Mouse (Mus musculus): ENCODE data around the gene Fcer1g. TPM values are rescaled to one million over a fixed set of nuclear protein-coding genes. Genes with fewer than 3 reads are reported as not detected.

The Fcer1g gene
- polyA plus RNA-seq (2017; shearing (Covaris generic)) = 1 to 10 TPM; 1.7 to 4.0 TPM

DNA sequence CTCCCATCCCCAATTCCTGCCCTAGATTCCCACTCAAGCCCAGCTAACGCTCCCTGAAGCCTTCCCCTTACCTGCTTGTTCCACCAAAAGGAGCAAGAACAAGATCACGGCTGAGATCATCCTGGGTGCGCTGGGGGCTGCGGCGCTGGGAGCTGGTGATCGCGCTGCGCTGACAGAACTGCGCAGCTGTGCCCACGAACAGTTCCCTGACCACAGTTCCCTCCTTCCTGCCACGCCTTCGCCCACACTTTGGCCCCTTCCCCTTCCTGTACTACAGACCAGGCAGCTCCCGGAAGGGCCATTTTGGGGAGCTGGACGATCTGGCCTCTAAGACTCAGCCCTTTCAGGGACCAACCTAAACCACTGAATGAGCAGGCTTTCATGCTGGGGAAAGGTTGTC is at the start of gene Fcer1g:
Gene Fcer1g, minus strand, starts transcription at position 240 of the 400 bp plus-strand sequence.
- no peak for ATAC-seq

- ATAC-seq = no peak
These were observed 49.3 kb upstream of the Fcer1g start for GRCm38 (mm10) chr1:171283188-171284160.

DNA sequence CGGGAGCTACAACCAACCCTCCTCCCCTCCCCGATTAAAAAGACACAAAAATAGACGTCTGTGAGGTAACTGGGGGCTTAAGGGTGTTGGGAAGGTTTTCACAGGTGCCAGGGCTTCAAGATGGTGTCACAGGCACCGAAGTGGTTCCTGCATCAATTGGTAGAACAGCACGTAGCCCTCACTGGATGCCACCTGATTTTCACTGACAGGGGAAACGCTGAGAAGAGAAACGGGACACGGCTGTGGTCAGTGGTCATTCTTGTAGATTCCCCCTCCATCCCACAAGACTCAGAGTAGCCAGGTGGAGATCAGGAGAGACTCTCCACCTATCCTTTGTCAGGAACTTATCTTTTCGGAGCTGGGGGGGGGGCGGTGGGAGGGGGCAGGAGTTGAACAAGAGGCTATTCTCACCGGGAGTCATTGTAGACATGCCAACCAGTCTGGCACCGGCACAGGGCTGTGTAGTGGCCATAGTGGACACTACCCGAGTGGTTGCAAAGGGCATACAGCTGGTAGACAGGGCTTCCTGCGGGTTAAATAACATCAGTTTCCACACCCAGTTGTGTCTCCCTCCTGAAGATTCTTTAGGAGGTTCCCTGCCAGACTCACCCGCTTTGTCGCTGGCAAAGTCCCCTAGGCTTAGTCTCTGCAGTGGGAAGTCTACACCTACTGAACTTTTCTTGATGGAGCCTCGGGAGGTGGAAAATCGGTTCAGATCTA is 48.1 kb upstream of the Fcer1g start:
- ATAC-seq = no peak

GRCm38 (mm10) chr1:171281528-171281923 is 47.4 kb upstream of the Fcer1g start:
- peak; percentile 43 for ATAC-seq

- ATAC-seq = peak; percentile 98
These were observed 46.9 kb upstream of the Fcer1g start, which contains the start of gene Ppox for GRCm38 (mm10) chr1:171280916-171281527. Gene Ppox, minus strand, starts transcription at chr1:171281186.

GRCm38 (mm10) chr1:171280250-171280915 is 46.2 kb upstream of the Fcer1g start:
- no peak for ATAC-seq

DNA sequence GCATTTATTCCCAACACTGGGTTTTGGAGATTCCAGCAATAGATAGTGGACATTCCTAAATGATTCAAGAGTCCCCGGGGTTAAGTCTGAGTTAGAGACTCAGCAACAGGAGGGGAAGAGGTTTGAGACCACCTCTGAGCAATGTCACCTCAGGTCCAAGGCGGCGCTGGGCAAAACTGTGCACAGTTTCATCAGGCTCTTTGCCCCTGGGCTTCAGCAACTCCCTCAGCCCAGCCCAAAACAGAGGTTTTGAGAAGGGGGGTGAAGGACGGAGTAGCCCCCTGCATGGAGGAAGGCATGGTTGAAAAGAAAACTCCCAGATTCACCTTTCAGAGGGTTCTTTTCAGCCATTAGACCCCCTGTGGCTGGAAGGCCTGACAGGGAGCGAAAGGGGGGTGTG is 45.6 kb upstream of the Fcer1g start:
- ATAC-seq = no peak

DNA sequence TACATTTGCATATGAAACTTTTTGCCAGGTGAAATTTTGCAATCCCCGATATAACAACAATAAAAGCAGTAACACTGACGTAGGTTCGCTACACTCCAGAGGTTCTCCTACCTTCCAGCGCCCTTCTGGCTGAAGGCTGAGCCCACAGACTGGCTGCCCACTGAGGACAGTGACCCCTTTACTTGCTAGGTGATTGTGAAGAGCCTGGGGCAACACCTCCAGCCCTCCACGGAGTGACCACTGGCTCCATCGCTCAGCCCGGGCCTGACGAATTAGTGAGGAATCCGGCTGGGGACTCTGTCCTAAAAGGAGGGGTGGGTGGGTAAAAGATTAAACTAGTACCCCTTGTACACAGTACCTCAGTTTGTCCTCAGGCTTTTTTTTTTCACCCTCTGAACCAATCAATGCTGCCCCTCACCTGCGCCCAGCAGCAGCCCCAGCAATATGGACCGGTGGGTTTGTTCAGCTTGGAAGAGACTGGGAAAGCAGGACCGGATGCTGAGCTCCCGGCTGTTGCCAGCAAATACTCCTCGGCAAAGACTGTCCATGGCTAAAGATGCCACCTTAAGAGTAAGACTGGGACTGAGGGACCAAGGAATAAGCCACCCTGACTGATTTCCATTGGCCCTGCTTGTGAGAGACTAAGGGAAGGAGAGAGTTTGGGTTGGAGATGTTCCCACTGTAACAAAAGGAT is 45.0 kb upstream of the Fcer1g start:
- no peak for ATAC-seq

DNA sequence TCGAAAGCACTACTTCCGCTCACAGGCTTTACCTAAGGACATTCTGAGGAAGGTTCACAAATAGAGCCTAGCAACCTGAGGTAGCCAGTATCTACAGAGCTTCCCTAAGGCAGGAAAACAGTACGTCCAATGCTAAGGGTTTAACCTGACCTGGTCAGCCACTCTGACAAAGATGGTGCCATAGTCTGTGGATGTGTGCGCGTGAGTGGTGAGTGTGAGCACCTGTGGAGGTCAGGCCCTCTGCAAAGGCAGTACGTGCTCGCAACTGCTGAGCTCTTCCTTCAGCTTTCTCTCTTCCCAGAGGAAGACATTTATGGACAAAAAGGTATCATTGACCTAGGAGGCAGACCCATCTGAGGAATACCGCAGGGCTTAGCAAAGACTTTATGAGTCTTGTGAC is 44.3 kb upstream of the Fcer1g start:
- ATAC-seq = no peak

DNA sequence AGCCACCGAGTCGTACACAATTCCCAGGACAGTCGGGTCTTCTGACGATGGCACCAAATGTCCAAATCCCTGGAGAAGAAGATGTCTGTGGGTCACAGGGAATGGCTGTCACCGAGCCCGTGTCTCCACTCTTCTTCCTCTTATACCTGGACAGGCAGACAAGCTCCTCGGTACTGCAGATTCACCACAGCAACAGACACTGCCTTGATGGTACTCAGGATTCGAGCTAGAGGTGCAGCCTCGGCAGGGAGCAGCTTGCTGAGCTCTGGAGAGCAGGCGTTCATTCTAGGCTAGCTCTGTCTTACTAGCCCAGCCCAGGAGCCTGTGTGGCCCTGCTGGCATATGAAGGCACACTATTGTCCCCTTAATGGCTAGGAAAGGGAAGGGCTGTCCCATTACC is 43.6 kb upstream of the Fcer1g start:
- ATAC-seq = no peak

DNA sequence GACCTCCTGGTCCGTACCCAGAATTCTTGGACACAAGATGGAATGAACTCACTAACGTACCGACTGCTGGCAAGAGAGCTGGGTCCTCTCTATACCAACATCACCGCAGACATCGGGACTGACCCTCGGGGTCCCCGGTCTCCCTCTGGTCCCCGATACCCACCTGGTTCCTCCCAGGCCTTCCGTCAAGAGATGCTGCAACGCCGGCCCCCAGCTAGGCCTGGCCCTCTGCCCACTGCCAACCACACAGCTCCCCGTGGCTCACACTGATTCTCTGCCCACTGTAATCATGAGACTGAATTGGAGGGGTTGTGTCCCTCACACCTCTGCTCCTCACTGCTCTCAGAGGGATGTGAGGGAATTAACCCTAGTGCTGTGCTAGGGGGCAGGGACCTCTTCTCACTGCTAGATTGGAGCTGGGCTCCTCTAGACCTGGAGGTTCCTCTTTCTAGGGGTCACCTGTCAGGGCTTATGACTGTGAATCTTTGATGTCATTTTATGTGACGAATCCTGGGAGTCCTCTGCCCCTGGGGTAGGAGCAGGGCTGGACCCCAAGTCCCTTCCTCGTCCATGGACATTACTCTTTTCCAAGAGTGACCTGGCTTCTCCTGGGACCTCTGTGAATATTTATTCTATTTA is 42.1 kb upstream of the Fcer1g start:
- no peak for ATAC-seq

- ATAC-seq = no peak
These were observed 41.1 kb upstream of the Fcer1g start for GRCm38 (mm10) chr1:171275144-171275734.

DNA sequence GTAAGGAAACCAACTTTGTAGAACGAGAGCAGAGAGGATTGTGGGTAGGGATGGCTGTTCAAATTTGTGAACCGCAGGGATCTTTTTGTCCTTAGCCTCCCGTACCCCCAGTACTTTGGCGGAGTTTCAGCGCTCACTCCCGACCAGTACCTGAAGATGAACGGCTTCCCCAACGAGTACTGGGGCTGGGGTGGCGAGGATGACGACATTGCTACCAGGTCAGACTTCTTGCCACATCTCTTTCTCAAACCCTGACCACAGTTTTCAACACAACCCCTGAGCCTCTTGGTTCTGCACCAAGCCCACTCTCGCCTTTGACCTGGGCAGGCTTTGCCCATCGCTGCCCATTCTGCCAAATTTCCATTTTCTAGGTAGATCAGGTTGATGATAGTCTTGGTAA is 40.0 kb upstream of the Fcer1g start:
- ATAC-seq = no peak

GRCm38 (mm10) chr1:171272086-171272485 is 37.9 kb upstream of the Fcer1g start:
- ATAC-seq = no peak

DNA sequence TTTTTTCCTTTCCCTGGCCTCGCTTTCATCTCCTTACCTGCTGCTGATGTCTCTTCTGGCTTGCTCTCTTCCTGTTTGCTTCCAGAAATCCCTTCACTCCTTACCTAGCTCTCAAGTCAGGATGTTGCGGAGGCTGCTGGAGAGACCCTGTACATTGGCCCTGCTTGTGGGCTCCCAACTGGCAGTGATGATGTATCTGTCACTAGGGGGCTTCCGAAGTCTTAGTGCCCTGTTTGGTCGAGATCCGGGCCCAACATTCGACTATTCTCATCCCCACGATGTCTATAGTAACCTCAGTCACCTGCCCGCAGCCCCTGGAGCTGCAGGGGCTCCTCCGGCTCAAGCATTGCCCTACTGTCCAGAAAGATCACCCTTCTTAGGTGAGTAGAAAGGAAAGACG is 37.5 kb upstream of the Fcer1g start:
- no peak for ATAC-seq

DNA sequence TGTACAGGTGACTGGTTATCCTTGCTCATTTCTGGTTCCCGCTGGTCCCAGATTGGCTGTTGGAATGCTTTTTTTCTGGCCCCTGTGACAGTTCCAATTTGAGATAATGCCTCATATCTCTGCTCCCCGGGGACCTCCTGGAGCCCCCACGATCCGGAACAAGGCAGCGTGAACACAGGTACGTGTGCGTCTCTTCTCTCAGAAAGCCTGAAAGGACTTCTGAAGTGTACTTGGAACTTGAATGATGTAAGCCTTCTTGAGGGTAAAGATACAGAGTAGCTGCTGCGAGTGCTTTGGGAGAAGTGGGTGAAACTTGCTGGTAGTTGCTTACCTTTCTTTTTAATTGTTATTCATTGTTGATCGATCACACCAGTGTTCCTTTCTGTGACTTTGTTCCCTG is 37.0 kb upstream of the Fcer1g start:
- no peak for ATAC-seq

DNA sequence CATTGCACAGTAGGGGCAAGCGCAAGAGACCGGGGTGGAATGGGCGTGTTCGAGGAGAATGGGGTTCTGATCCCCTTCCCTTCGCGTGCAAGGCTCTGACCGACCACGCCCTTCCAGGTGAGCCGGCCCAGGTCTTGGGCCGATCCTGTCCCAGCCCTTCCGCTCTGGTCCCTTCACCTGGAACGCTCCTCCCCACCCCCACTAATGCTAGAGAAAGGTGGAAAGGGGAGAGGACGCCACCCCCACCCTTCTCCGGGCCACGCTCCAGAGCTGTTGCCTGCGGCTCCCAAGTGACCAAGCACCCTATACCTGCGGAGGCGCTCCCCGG is 36.4 kb upstream of the Fcer1g start:
- ATAC-seq = peak; percentile 39

DNA sequence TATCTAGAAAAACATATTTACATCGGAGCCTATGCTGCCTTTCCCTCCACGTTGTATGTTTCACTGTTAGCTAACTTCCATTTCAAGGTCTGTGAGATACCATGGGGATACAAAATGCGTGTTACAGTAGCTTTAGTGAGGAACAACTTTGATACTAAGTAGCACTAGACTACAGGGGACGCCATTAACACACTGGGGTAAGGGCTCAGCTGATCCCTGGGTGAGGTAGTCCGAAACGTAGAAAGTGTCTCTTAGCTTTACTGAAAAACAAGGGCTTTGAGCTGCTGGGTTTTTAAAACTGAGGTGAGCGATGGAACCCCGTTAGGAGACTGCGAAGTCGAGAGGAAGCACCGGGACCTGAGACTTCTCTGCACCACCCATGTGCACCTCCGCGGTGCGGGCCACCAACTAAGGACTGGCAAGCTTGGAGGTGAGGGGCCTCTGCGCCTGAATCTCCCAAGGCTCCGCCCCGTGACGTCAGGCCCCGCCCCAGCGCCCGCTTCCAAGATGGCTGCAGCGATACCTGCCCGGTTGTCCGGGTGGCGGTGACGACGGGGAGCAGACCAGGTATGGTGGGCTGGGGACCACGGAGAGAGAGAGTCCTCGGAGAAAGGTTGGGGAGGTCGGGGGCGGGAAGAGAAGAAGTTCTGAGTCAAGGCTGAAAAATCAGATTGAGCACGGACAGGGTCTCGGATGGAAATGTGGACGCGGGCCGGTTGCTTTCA is 35.8 kb upstream of the Fcer1g start, which contains the start of gene B4galt3:
Gene B4galt3, plus strand, starts transcription at position 481 of the 725 bp plus-strand sequence.
- peak; percentile 99 for ATAC-seq

GRCm38 (mm10) chr1:171268341-171268740 is 34.2 kb upstream of the Fcer1g start:
- ATAC-seq = no peak

DNA sequence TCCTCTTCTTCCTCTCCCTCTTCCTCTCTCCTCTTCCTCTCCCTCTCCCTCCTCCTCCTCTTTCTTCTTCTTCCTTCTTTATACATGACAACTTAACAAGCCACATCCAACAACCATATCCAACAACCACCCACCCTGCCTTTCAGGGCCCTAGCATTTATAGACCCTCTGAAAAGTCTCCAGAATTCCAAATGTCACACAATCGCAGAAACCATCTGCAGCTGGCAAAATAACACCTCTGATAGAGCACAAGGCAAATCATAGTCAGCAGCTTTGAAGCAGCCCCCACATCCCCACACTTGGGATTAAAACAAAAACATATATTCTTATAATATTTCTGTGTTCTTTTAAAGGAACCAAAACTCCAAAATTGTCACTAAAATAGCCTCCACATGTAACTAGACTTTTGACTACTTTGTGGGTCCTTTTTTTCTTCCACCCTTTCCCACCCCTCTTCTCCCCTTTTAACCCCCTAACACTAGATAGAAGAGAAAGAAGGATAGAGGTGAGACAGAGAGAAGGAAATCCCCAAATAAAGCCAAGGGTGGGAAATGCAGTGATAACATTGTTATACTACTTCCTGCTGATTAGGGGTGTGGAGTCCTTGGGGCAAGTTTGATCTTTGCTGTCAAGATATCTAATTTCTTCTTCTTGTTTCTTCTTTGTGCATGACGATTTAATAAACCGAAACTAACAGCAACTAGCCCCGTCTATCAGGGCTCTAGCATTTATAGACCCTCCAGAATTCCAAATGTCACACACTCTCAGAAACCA is 32.0 kb upstream of the Fcer1g start:
- ATAC-seq = no peak

Measured in activated CD4-positive, CD25-positive, alpha-beta regulatory T cell, adult 4 months (primary cell).